Mouse (Mus musculus) stomach, postnatal 0 days (tissue): ENCODE measurements at regions not wholly inside any gene's neighbourhood (a gene's known extent, or its start where the extent isn't known, plus 50 kb on each side); places are given as distances from the start of the nearest gene placed in this dataset.

Experiments
- ATAC-seq: fragments of 200-750 bp; cut with Nextera tagmentation; 2 replicates; pipeline ENCODE4 v1.8.0; 2017; ENCODE audit not compliant: low FRiP score, low TSS enrichment
- DNase-seq: peaks from one replicate; pipeline ENCODE4 v3.0.0-alpha.2; 2016; ENCODE audit warnings: low spot score
- H3K27ac ChIP-seq: fragments of 300-500 bp; sonication (generic); replicated peaks from 2 replicates; pipeline ENCODE4 v1.5.1; 2014; ENCODE audit warnings: mild to moderate bottlenecking, control low read depth
- H3K27me3 ChIP-seq: fragments of 300-500 bp; sonication (generic); 2 replicates; pipeline ENCODE4 v1.6.1; 2014; ENCODE audit warnings: low read length; ENCODE audit not compliant: control insufficient read depth, insufficient read depth
- H3K36me3 ChIP-seq: fragments of 300-500 bp; sonication (generic); 2 replicates; pipeline ENCODE4 v1.6.1; 2014; ENCODE audit warnings: low read length, mixed read lengths; ENCODE audit not compliant: control insufficient read depth, insufficient read depth
- H3K4me1 ChIP-seq: fragments of 300-500 bp; sonication (generic); replicated peaks from 2 replicates; pipeline ENCODE4 v1.6.1; 2014; ENCODE audit warnings: antibody characterized with exemption; ENCODE audit not compliant: control insufficient read depth, insufficient read depth
- H3K4me2 ChIP-seq: fragments of 300-500 bp; sonication (generic); replicated peaks from 2 replicates; pipeline ENCODE4 v1.6.1; 2014; ENCODE audit warnings: low read depth, mild to moderate bottlenecking, control low read depth, moderate library complexity
- H3K4me3 ChIP-seq: fragments of 300-500 bp; sonication (generic); 2 replicates; pipeline ENCODE4 v1.5.1; 2014; ENCODE audit warnings: low read depth, low read length, control low read depth
- H3K9ac ChIP-seq: fragments of 300-500 bp; sonication (generic); 2 replicates; pipeline ENCODE4 v1.6.1; 2014; ENCODE audit warnings: mild to moderate bottlenecking, low read length, control low read depth, mixed read lengths
- H3K9me3 ChIP-seq: fragments of 300-500 bp; sonication (generic); 2 replicates; pipeline ENCODE4 v1.6.1; 2016; ENCODE audit warnings: low read length; ENCODE audit not compliant: control insufficient read depth
- CTCF ChIP-seq: IDR thresholded peaks from 2 replicates; pipeline ENCODE4 v1.5.1; 2016; ENCODE audit warnings: antibody characterized with exemption, low read depth, mild to moderate bottlenecking, moderate library complexity
- EP300 ChIP-seq: optimal IDR thresholded peaks from 2 replicates; pipeline ENCODE3; 2016; ENCODE audit warnings: antibody characterized with exemption
- WGBS: fragments of 180-500 bp; shearing (Covaris S2); extraction: QIAGEN DNeasy Blood & Tissue Kit; methylation state at CpG from one replicate; pipeline ENCODE4 v1.1.7; 2014; 5-methylcytosine and 5-hydroxymethylcytosine counted together

GRCm38 (mm10) chr13:60257878-60258277 lies 80.7 kb upstream of the Gas1 start:
- ATAC-seq = no peak
- WGBS = 28% methylated on average over 3 of the region's 3 CpGs
- Histone ChIP-seq H3K27me3 (no peaks in the 10 kb centered on the region), H3K4me2 (no peak overlapping the region), H3K27ac (no peak overlapping the region), H3K4me1 (no peaks in the 10 kb centered on the region), H3K36me3 (no peaks in the 10 kb centered on the region), H3K9me3 (no peaks in the 10 kb centered on the region), H3K9ac (no peak overlapping the region), H3K4me3 (no peak overlapping the region)
- TF ChIP-seq CTCF (no peak), EP300 (no peak)
- no peak for DNase-seq

- H3K9ac ChIP-seq = no peak overlapping the region
- H3K4me2 ChIP-seq = no peak overlapping the region
- no peaks in the 10 kb centered on the region for H3K27me3 ChIP-seq
- TF ChIP-seq CTCF = no peak
- TF ChIP-seq EP300 = no peak
- H3K9me3 ChIP-seq = no peaks in the 10 kb centered on the region
- no peaks in the 10 kb centered on the region for H3K4me1 ChIP-seq
- DNase-seq (no peak), ATAC-seq (peak; percentile 54; the same call in 1 of the 2 replicates)
- WGBS = 46% methylated on average over 11 of the region's 11 CpGs
- H3K36me3 ChIP-seq = no peaks in the 10 kb centered on the region
- H3K27ac ChIP-seq = peak overlapping the region; percentile 35
- H3K4me3 ChIP-seq = no peak overlapping the region
Observed at GRCm38 (mm10) chr13:60262449-60263028, 85.4 kb upstream of the Gas1 start.

GRCm38 (mm10) chr13:60264504-60264903 lies 87.3 kb upstream of the Gas1 start:
- Histone ChIP-seq H3K9ac (no peak overlapping the region), H3K27ac (no peak overlapping the region), H3K36me3 (no peaks in the 10 kb centered on the region), H3K4me2 (no peak overlapping the region), H3K4me1 (no peaks in the 10 kb centered on the region), H3K4me3 (no peak overlapping the region), H3K27me3 (no peaks in the 10 kb centered on the region), H3K9me3 (no peaks in the 10 kb centered on the region)
- DNase-seq (no peak), ATAC-seq (no peak)
- no peak for TF ChIP-seq EP300
- TF ChIP-seq CTCF = peak; percentile 34
- 94% methylated on average over 4 of the region's 4 CpGs for WGBS

- Histone ChIP-seq H3K36me3 (no peaks in the 10 kb centered on the region), H3K9me3 (no peaks in the 10 kb centered on the region), H3K27ac (peak overlapping the region; percentile 78; the same call in 1 of the 2 replicates), H3K4me2 (no peak overlapping the region), H3K4me1 (no peaks in the 10 kb centered on the region), H3K4me3 (no peak overlapping the region), H3K27me3 (no peaks in the 10 kb centered on the region), H3K9ac (no peak overlapping the region)
- DNase-seq (peak; percentile 48), ATAC-seq (peak; percentile 86)
- TF ChIP-seq CTCF (no peak; the same call in 1 of the 2 replicates), EP300 (no peak)
- WGBS = 13% methylated on average over 12 of the region's 12 CpGs
Observed at GRCm38 (mm10) chr13:60267557-60267956, 90.4 kb upstream of the Gas1 start.

- Histone ChIP-seq H3K27ac (peak overlapping the region; percentile 78), H3K4me1 (no peaks in the 10 kb centered on the region), H3K4me3 (no peak overlapping the region), H3K9ac (no peak overlapping the region), H3K27me3 (no peaks in the 10 kb centered on the region), H3K36me3 (no peaks in the 10 kb centered on the region), H3K9me3 (no peaks in the 10 kb centered on the region), H3K4me2 (no peak overlapping the region)
- no peak for ATAC-seq
- WGBS = 69% methylated on average over 11 of the region's 11 CpGs
- TF ChIP-seq EP300 = no peak
- TF ChIP-seq CTCF = no peak
- DNase-seq = no peak
Observed at GRCm38 (mm10) chr13:60268256-60268655, 91.1 kb upstream of the Gas1 start.

DNA sequence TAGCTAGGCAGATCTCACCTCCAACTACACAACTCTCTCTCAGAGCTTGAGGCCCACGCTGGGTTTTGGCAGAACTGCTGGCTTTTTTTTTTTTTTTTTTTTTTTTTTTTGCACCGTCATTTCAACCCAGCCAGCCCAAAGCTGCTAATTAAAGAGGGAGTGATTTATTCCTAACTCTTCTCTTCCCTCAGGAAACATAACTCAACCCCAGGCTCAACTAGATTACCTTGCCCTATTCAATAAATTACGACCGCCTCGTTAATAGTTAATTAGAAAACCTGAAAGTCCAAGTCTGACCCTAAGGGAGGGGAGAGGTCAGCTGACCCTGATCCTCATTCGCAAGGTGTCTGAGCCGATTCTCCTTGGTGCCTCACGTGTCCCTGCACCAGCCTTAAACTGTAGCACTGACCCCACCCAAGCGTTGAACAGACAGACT lies 92.3 kb upstream of the Gas1 start:
- ATAC-seq = no peak
- 0 out of 2 replicates have a peak, but pooled peaks cover 2% of the 10 kb centered on the region for H3K9me3 ChIP-seq
- H3K4me3 ChIP-seq = no peak overlapping the region
- no peak for DNase-seq
- no peaks in the 10 kb centered on the region for H3K27me3 ChIP-seq
- TF ChIP-seq CTCF (no peak), EP300 (no peak)
- H3K9ac ChIP-seq = no peak overlapping the region
- H3K27ac ChIP-seq = no peak overlapping the region
- H3K4me1 ChIP-seq = no peaks in the 10 kb centered on the region
- no peak overlapping the region for H3K4me2 ChIP-seq
- H3K36me3 ChIP-seq = no peaks in the 10 kb centered on the region
- WGBS = 70% methylated on average over 9 of the region's 9 CpGs
